Comparison of ENCODE assay signal across 19 mouse cellular contexts in genomic region chr8:120581329-120581728, GRCm38 (mm10). TPM values are rescaled to one million over a fixed set of nuclear protein-coding genes. Genes with fewer than 3 reads are reported as not detected.
DNase-seq lines count a peak whose midpoint lies in the region; ATAC-seq and TF ChIP-seq lines count a peak whose summit lies in the region.
"Had no signal": no experiment of that assay in that cellular context is flagged by ENCODE, and none has a peak within 500 bp of the region (broad histone marks: within the 10 kb centered on the region; RNA-seq: fewer than 3 reads in every experiment).

No protein-coding gene starts in this region.

- H3K36me3 ChIP-seq in hindbrain, embryonic 12.5 days: peaks cover 66% of the 10 kb centered on the region
- peaks cover 53% of the 10 kb centered on the region for H3K36me3 ChIP-seq in hindbrain, embryonic 14.5 days (replicated peaks; ENCODE audit: control insufficient read depth, insufficient read depth)
- H3K36me3 ChIP-seq in midbrain, embryonic 12.5 days: peaks cover 74% of the 10 kb centered on the region
- H3K36me3 ChIP-seq in midbrain, embryonic 10.5 days: peaks cover 96% of the 10 kb centered on the region

- H3K4me3 ChIP-seq in hindbrain, embryonic 12.5 days: no peak overlapping the region
- no peak overlapping the region for H3K4me3 ChIP-seq in hindbrain, embryonic 14.5 days (replicated peaks; ENCODE audit: low read length)
- H3K4me3 ChIP-seq in layer of hippocampus, adult 2 months: no peak overlapping the region
- no peak overlapping the region for H3K4me3 ChIP-seq in midbrain, embryonic 12.5 days
- no peak overlapping the region for H3K4me3 ChIP-seq in midbrain, embryonic 10.5 days
- H3K4me3 ChIP-seq: embryonic facial prominence, embryonic 12.5 days; forebrain, embryonic 13.5 days; heart, adult 2 months; heart, embryonic 15.5 days had no signal

- peaks cover 6% of the 10 kb centered on the region; the same call in 1 of the 2 replicates for H3K4me1 ChIP-seq in hindbrain, embryonic 12.5 days
- no peaks in the 10 kb centered on the region; the same call in 1 of the 2 replicates for H3K4me1 ChIP-seq in hindbrain, embryonic 14.5 days (replicated peaks; ENCODE audit: control insufficient read depth, insufficient read depth, low read length)
- no peaks in the 10 kb centered on the region for H3K4me1 ChIP-seq in midbrain, embryonic 12.5 days
- H3K4me1 ChIP-seq in midbrain, embryonic 10.5 days: peaks cover 18% of the 10 kb centered on the region
- H3K4me1 ChIP-seq: forebrain, embryonic 13.5 days had no signal

- no peaks in the 10 kb centered on the region for H3K9me3 ChIP-seq in hindbrain, embryonic 12.5 days (replicated peaks)
- no peaks in the 10 kb centered on the region for H3K9me3 ChIP-seq in hindbrain, embryonic 14.5 days (ENCODE audit: control insufficient read depth, low read length)
- no peaks in the 10 kb centered on the region for H3K9me3 ChIP-seq in midbrain, embryonic 12.5 days
- no peaks in the 10 kb centered on the region for H3K9me3 ChIP-seq in midbrain, embryonic 10.5 days (replicated peaks)
- H3K9me3 ChIP-seq: embryonic facial prominence, embryonic 12.5 days; forebrain, embryonic 13.5 days; G1E; heart, embryonic 15.5 days had no signal

- no peaks in the 10 kb centered on the region for H3K27me3 ChIP-seq in hindbrain, embryonic 12.5 days
- no peaks in the 10 kb centered on the region for H3K27me3 ChIP-seq in hindbrain, embryonic 14.5 days (ENCODE audit: control insufficient read depth, insufficient read depth, low read length)
- no peaks in the 10 kb centered on the region for H3K27me3 ChIP-seq in midbrain, embryonic 12.5 days
- H3K27me3 ChIP-seq in midbrain, embryonic 10.5 days (ENCODE audit: low read depth, poor library complexity, severe bottlenecking): no peaks in the 10 kb centered on the region
- H3K27me3 ChIP-seq: embryonic facial prominence, embryonic 12.5 days; forebrain, embryonic 13.5 days; heart, embryonic 15.5 days had no signal

- ATAC-seq in hindbrain, embryonic 12.5 days (ENCODE audit: low FRiP score): no peak
- no peak for ATAC-seq in hindbrain, embryonic 14.5 days (ENCODE audit: low FRiP score)
- no peak for ATAC-seq in midbrain, embryonic 12.5 days (ENCODE audit: low FRiP score, low read depth)
- ATAC-seq: CD4-positive, CD25-positive, alpha-beta regulatory T cell, adult 4 months; forebrain, embryonic 13.5 days; hindbrain, embryonic 16.5 days had no signal

- DNase-seq in cerebellum, postnatal 10 days: peak; percentile 59 to 67
- no peak for DNase-seq in cerebellum, adult 9-11 months
- no peak for DNase-seq in hindbrain, embryonic 14.5 days (ENCODE audit: low spot score)
- DNase-seq in layer of hippocampus, adult 2 months (ENCODE audit: low spot score in 2 of 2): no peak
- no peak for DNase-seq in layer of hippocampus, adult 9-10 months (ENCODE audit: low spot score)
- DNase-seq in midbrain, embryonic 10.5 days (ENCODE audit: low spot score): no peak
- DNase-seq: adrenal gland, adult 8-10 months; adrenal gland, postnatal 36 days; B cell, adult 2 months had no signal

- 94% methylated on average over 12 of the region's 12 CpGs for WGBS in hindbrain, embryonic 12.5 days
- WGBS in hindbrain, embryonic 14.5 days: 92% methylated on average over 12 of the region's 12 CpGs
- WGBS in midbrain, embryonic 12.5 days: 92% methylated on average over 12 of the region's 12 CpGs
- 92% methylated on average over 12 of the region's 12 CpGs for WGBS in midbrain, embryonic 10.5 days

- no peak overlapping the region for H3K4me2 ChIP-seq in hindbrain, embryonic 12.5 days (replicated peaks)
- H3K4me2 ChIP-seq in hindbrain, embryonic 14.5 days (replicated peaks): no peak overlapping the region
- H3K4me2 ChIP-seq in midbrain, embryonic 12.5 days (replicated peaks): no peak overlapping the region
- H3K4me2 ChIP-seq: embryonic facial prominence, embryonic 12.5 days; forebrain, embryonic 13.5 days; heart, embryonic 11.5 days; heart, embryonic 15.5 days had no signal

- no peak overlapping the region for H3K9ac ChIP-seq in hindbrain, embryonic 12.5 days
- H3K9ac ChIP-seq in hindbrain, embryonic 14.5 days: no peak overlapping the region
- no peak overlapping the region for H3K9ac ChIP-seq in midbrain, embryonic 12.5 days (replicated peaks)
- H3K9ac ChIP-seq: embryonic facial prominence, embryonic 12.5 days; forebrain, embryonic 13.5 days; heart, embryonic 15.5 days had no signal

- no peak for TF ChIP-seq CTCF in layer of hippocampus, adult 2 months (conservative IDR thresholded peaks at IDR 0.05)

- H3K27ac ChIP-seq in hindbrain, embryonic 12.5 days: 0 out of 2 replicates have a peak overlapping the region, but pooled peaks have one; percentile 30
- no peak overlapping the region for H3K27ac ChIP-seq in hindbrain, embryonic 14.5 days
- H3K27ac ChIP-seq in layer of hippocampus, adult 2 months: peak overlapping the region; percentile 90
- H3K27ac ChIP-seq in midbrain, embryonic 12.5 days (replicated peaks): peak overlapping the region; percentile 49; the same call in 1 of the 2 replicates
- H3K27ac ChIP-seq in midbrain, embryonic 10.5 days (replicated peaks): no peak overlapping the region
- H3K27ac ChIP-seq: embryonic facial prominence, embryonic 12.5 days; heart, adult 2 months; heart, embryonic 15.5 days had no signal

RNA-seq across cellular contexts. Expression of gene Gins2, which starts 7.8 kb away (rescaled TPM):
- 49.6 and 65.3 TPM in 2 replicates for polyA plus RNA-seq in hindbrain, embryonic 12.5 days (2016; fragmentation: Nextera tagmentation; extraction: Ambion mirVana)
- 17.5 and 18.2 TPM in 2 replicates for polyA plus RNA-seq in hindbrain, embryonic 14.5 days (2014; fragmentation: Nextera tagmentation; extraction: Ambion mirVana)
- 1 to 10 TPM; 5.2 to 6.2 TPM for total RNA-seq in layer of hippocampus, adult 2 months (2021)
- polyA plus RNA-seq in midbrain, embryonic 12.5 days (2016; fragmentation: Nextera tagmentation; extraction: Ambion mirVana): 73.7 and 84.8 TPM in 2 replicates
- 162 and 192 TPM in 2 replicates for polyA plus RNA-seq in midbrain, embryonic 10.5 days (2016; fragmentation: Nextera tagmentation; extraction: Ambion mirVana)

Comparison
In these comparisons a context has a peak if more than half of its experiments do, and no peak if none do; other contexts are left out.
1. DNase-seq: peak in cerebellum, postnatal 10 days (2 of 2); none in cerebellum, adult 9-11 months (single experiment), hindbrain, embryonic 14.5 days (single experiment), layer of hippocampus, adult 2 months (0 of 2), layer of hippocampus, adult 9-10 months (single experiment) and midbrain, embryonic 10.5 days (single experiment).
2. H3K27ac ChIP-seq: peak in hindbrain, embryonic 12.5 days (single experiment), layer of hippocampus, adult 2 months (single experiment) and midbrain, embryonic 12.5 days (single experiment); none in hindbrain, embryonic 14.5 days (single experiment) and midbrain, embryonic 10.5 days (single experiment).